Mouse (Mus musculus): Measurements from ENCODE around the gene Lrrc43. TPM values are rescaled to one million over a fixed set of nuclear protein-coding genes. Genes with fewer than 3 reads are reported as not detected.

The Lrrc43 gene
- total RNA-seq (2021): 1 to 10 TPM; 1.4 to 2.1 TPM

DNA sequence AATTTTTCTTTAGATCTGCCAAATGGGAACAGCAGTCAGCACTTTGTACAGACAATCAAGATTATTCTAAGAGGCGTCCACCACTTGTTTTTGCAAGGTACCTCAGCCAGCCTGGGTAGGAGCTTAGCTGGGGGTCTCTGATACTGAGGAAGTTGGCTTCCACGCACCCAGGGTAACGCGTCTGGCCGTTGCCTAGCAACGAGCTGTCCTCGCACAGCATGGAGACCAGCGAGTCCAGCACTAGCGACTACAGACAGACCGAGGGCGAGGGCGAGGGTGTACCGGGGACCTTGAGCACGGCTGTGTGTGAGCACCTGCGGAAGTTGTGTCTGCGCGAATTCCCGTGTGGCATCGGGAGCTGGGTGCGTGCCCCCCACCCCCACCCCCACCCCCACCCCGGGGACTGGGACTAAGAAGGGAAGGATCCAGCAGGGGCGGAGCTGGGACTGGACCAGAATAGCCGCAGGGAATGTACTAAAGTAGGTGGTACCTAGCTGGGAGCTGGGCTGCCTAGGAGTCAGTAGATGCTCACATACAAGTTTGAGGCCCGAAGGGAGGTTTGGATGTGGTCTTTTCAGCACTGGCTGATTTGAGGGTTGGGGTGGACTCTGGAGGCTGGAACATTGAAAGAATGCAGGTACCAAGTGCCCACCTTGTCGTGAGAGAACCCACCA lies at the start of gene Lrrc43, which contains the start of gene Il31:
TSS of gene Lrrc43 (plus strand) at position 194 of the 674 bp plus-strand sequence.
TSS of gene Il31 (minus strand) at position 378 of the 674 bp plus-strand sequence.
- no peak for DNase-seq (ENCODE audit: extremely low spot score in 1 of 2, low spot score in 2 of 2)
- intact Hi-C loops (cut with DNase I): no loop called here

- DNase-seq (ENCODE audit: extremely low spot score in 1 of 2, low spot score in 2 of 2): peak in 1 of 2 experiments; percentile 1
- intact Hi-C loops (cut with DNase I): loop anchor here (5.0 kb wide), 3 partner anchors 62 to 187 kb away; partner anchors contain the start of gene Wdr66
These were observed 49.8 kb upstream of the Lrrc43 start for GRCm38 (mm10) chr5:123439312-123439711.

GRCm38 (mm10) chr5:123439941-123440340 lies 49.2 kb upstream of the Lrrc43 start:
- peak in 1 of 2 experiments; percentile 47 for DNase-seq (ENCODE audit: extremely low spot score in 1 of 2, low spot score in 2 of 2)
- intact Hi-C loops (cut with DNase I): loop anchor here (5.0 to 10.0 kb wide), 4 partner anchors 63 to 188 kb away; partner anchors contain the start of gene Wdr66

- peak in 1 of 2 experiments; percentile 20 for DNase-seq (ENCODE audit: extremely low spot score in 1 of 2, low spot score in 2 of 2)
- intact Hi-C loops (cut with DNase I): loop anchor here (10.0 kb wide), 1 partner anchor 174 kb away; no protein-coding TSS in a partner anchor
These were observed 48.4 kb upstream of the Lrrc43 start for GRCm38 (mm10) chr5:123440664-123441063.

DNA sequence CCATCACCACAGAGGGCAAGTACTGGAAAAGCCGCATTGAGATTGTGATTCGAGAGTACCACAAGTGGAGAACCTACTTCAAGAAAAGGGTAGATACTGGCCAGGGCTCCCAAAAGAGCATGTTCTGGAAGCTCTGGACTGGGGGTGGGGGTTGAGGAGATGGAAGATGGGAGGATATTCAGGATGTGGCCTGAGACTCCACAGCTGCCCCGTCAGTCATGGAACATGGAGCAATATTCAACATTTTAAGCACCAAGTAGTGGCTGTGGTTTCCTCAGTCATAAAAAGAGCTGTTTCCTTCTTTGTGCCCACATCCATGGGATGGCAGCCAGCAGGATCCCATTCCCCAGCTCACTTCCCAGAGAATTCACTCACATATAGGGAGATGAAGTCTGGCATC lies 46.8 kb upstream of the Lrrc43 start:
- no peak for DNase-seq (ENCODE audit: extremely low spot score in 1 of 2, low spot score in 2 of 2)
- intact Hi-C loops (cut with DNase I): loop anchor here (10.0 kb wide), 1 partner anchor 173 kb away; no protein-coding TSS in a partner anchor

- DNase-seq (ENCODE audit: extremely low spot score in 1 of 2, low spot score in 2 of 2): peak; percentile 68 to 76
- intact Hi-C loops (cut with DNase I): loop anchor here (2.0 to 10.0 kb wide), 2 partner anchors 55 to 171 kb away; no protein-coding TSS in a partner anchor
These were observed 45.0 kb upstream of the Lrrc43 start for GRCm38 (mm10) chr5:123444069-123444468.

- no peak for DNase-seq (ENCODE audit: extremely low spot score in 1 of 2, low spot score in 2 of 2)
These were observed 44.2 kb upstream of the Lrrc43 start for GRCm38 (mm10) chr5:123444849-123445334.

DNA sequence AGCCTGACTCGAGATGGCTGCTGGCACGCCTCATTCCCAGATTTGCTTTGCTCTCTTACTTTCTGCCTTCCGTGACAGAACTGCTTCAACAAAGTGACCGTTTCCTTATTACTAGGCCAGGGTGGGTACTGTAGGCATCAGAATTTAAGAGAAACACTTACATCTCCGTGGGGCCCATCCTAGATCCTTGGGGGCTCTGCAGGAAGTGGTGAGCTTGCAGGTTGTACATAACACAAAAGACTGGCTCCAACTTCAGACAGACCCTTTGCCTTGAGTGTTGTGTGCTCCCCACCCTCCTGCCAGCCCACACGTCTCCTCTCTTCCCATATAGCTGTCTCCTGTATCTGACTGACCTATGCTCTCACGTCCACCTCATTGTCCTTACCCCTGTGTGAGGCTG lies 37.2 kb upstream of the Lrrc43 start:
- DNase-seq (ENCODE audit: extremely low spot score in 1 of 2, low spot score in 2 of 2): no peak
- intact Hi-C loops (cut with DNase I): no loop called here

More at GRCm38 (mm10) chr5:123444849-123445334, 44.2 kb upstream of the Lrrc43 start:
- intact Hi-C loops (cut with DNase I): loop anchor here (2.0 to 10.0 kb wide), 2 partner anchors 54 to 170 kb away; no protein-coding TSS in a partner anchor

DNA sequence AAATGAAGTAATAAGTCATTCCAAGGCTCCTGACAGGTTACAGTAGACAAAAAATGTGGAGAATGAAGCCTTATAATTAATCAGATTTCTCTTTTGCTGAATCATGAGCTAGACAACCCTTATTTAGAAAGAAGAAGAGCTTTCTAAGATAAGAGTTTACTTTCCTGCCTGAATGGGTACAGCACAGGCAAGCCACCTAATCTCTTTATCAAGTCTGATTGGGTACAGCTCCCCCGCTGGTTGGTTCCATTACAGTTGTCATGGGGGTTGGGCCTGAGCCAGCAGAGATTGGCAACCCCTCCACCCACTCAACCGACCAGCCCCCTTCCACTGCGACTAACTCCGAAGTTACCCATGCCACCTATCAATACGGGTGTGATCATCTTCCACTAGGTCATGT lies 27.7 kb upstream of the Lrrc43 start:
- no peak for DNase-seq (ENCODE audit: extremely low spot score in 1 of 2, low spot score in 2 of 2)
- intact Hi-C loops (cut with DNase I): no loop called here

- intact Hi-C loops (cut with DNase I): no loop called here
- no peak for DNase-seq (ENCODE audit: extremely low spot score in 1 of 2, low spot score in 2 of 2)
These were observed 24.5 kb upstream of the Lrrc43 start for GRCm38 (mm10) chr5:123464638-123465037.

- intact Hi-C loops (cut with DNase I): no loop called here
- peak in 1 of 2 experiments; percentile 29 for DNase-seq (ENCODE audit: extremely low spot score in 1 of 2, low spot score in 2 of 2)
These were observed 18.2 kb upstream of the Lrrc43 start for GRCm38 (mm10) chr5:123470784-123471400.

- DNase-seq (ENCODE audit: extremely low spot score in 1 of 2, low spot score in 2 of 2): peak in 1 of 2 experiments; percentile 5
- intact Hi-C loops (cut with DNase I): no loop called here
These were observed 15.3 kb upstream of the Lrrc43 start for GRCm38 (mm10) chr5:123473817-123474216.

DNA sequence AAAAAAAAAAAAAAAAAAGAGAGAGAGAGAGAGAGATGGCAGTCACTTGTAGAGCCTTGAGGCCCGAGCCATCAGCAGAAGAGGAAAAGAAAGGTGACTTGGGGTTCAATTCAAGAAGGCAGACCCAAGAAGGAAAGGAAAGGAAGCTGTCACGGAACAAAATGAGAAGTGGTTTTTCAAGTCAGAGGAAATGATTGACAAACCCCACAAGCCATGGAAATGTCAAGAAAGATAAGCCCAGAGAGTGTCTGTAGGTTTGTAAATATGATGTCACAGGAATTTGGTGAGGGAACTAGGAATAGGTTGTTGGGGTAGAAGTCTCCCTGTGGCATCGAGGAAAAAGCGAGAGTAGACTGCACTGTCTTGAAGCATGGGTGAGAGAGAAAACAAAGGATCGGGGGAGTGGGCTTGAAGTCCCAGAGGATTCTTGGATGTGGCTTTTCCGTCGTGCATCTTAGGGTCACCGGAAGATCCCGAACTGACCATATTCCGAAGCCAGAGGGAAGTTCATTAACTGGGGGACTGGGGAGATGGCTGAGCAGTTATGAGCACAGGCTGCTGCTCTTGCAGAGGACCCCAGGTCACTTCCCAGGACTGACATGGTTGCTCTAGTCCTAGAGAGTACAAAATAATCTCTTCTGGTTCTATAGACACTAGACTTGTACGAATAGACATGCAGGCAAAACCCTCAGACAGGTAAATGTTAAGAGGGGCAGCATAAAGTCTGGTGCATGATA lies 1.3 kb upstream of the Lrrc43 start:
- DNase-seq (ENCODE audit: extremely low spot score in 1 of 2, low spot score in 2 of 2): no peak
- intact Hi-C loops (cut with DNase I): no loop called here

GRCm38 (mm10) chr5:123489935-123490334 lies 830 bp downstream of the Lrrc43 start:
- no peak for DNase-seq (ENCODE audit: extremely low spot score in 1 of 2, low spot score in 2 of 2)
- intact Hi-C loops (cut with DNase I): loop anchor here (10.0 kb wide), 1 partner anchor 235 kb away; the partner anchor contains the start of gene Wdr66

GRCm38 (mm10) chr5:123499717-123500116 lies 10.6 kb downstream of the Lrrc43 start:
- intact Hi-C loops (cut with DNase I): loop anchor here (2.0 to 10.0 kb wide), 3 partner anchors 55 to 245 kb away; partner anchors contain the start of gene Wdr66

DNA sequence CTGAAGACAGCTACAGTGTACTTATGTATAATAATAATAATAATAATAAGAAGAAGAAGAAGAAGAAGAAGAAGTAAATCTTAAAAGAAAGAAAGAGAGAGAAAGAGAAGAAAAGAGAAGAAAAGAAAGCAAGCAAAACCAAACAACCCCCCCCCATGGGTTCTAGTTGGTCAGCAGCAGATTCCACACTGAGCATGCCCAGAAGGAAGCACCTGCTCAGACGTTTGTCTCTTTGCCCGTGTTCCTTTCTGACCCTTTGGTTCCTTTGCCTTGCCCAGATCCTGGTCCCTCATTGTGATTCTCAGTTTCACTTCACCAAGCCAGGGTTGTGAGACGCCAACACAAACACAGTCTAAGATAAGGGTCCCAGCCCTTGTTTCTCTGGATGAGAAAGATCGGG lies 12.9 kb downstream of the Lrrc43 start:
- intact Hi-C loops (cut with DNase I): loop anchor here (5.0 kb wide), 1 partner anchor 135 kb away; no protein-coding TSS in a partner anchor

More at GRCm38 (mm10) chr5:123499717-123500116, 10.6 kb downstream of the Lrrc43 start:
- peak in 1 of 2 experiments; percentile 44 for DNase-seq (ENCODE audit: extremely low spot score in 1 of 2, low spot score in 2 of 2)

DNA sequence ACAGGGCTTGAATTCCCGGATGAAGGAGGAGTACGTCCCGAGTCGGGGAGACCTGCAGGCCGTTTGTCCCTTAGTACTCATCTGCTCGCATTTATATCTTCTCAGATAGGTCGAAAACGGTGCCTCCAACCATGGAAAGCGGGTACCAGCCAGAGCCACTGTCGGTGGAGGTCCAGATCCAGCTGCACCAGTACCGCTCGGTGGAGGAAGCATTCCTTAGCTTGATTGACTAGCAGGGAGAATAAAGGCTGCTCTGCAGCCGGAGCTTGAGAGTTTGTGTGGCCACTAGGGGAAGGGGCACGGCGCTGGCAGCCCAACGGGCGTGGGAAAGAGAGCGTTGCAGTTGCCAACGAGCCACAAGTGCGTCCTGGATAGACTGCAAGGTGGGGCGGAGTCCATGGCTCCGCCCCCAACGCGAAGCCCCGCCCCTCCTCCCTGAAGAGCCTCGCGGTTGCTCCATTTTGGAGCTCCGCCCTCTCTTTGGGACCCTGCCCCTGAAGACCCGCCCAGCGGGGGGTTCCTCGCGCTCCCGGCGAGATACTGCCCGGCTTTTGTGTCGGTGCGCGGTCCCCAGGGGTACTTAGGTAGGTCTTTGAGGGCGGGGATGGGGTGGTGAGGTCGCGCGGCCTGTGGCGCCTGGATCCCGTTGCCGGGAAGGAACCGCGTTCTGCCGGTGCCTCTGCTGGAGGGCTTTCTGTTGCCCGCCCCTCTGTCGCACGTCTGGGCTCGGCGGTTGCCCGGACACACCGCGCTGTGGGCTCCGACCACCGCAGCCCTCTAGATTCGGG lies 19.0 kb downstream of the Lrrc43 start:
- DNase-seq (ENCODE audit: extremely low spot score in 1 of 2, low spot score in 2 of 2): peak; percentile 76 to 90
- intact Hi-C loops (cut with DNase I): no loop called here

More for the DNA sequence above, 12.9 kb downstream of the Lrrc43 start:
- DNase-seq (ENCODE audit: extremely low spot score in 1 of 2, low spot score in 2 of 2): no peak

GRCm38 (mm10) chr5:123508921-123509320 lies 19.8 kb downstream of the Lrrc43 start:
- no peak for DNase-seq (ENCODE audit: extremely low spot score in 1 of 2, low spot score in 2 of 2)
- intact Hi-C loops (cut with DNase I): no loop called here
